Mouse (Mus musculus): Measurements from ENCODE around the gene Lrp6. TPM values are rescaled to one million over a fixed set of nuclear protein-coding genes. Genes with fewer than 3 reads are reported as not detected.

Lrp6 gene
- total and polyA plus RNA-seq, 2 experiments from 2014 or later: 12.3 to 41.3 TPM

DNA sequence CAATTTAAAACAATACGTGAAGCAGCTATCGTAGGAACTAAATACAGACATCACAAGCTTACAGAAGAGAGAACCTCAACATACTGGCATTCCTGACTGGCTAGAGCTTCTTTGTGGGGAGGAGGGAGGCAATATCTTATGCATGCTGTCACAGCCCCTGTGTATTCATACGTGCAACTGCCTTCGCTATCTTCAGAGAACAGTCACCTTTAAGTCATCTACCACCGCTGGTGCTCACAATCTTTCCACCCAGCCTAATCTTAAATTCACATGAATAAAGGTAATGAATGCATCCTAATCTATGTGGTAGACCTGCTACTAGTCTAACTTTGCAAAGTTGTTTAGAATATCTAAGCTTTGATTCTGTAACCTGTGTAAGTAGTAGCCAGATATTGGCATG, 40.5 kb downstream of the Lrp6 start:
- no peak overlapping the region for H3K27ac ChIP-seq (ENCODE audit: low read depth, low read length)
- H3K36me3 ChIP-seq (ENCODE audit: insufficient read depth): no peaks in the 10 kb centered on the region
- no peak overlapping the region for H3K9ac ChIP-seq
- DNase-seq (no peak), ATAC-seq (no peak)
- H3K4me1 ChIP-seq (ENCODE audit: insufficient read depth): no peaks in the 10 kb centered on the region
- H3K27me3 ChIP-seq (ENCODE audit: insufficient read depth, low read length): no peaks in the 10 kb centered on the region
- no peak overlapping the region for H3K4me2 ChIP-seq (ENCODE audit: low read depth)
- H3K4me3 ChIP-seq (ENCODE audit: low read depth, low read length): no peak overlapping the region
- 87% methylated on average over 5 of the region's 5 CpGs for WGBS
- no peaks in the 10 kb centered on the region for H3K9me3 ChIP-seq (ENCODE audit: low read length)
- no peak for TF ChIP-seq CTCF (IDR thresholded peaks at IDR 0.05; ENCODE audit: low read depth)

DNA sequence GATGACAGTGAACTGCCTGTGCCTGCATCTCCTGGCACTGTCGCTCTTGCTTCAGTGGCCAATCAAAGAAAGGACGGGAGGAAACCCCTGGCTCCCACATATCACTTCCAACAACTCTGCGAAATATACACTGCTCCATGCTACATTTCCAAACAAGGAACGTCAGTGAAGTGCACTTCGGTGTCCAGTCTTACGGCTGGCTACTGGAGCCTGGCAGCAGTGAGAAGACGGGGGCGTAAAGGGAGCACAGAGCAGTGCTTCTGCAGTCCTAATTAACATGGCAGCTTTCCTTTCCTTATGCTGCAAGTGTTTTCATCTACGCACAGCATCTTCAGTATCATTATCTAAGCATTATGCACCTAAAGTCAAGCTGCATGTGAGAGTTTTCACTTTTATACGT, 45.4 kb downstream of the Lrp6 start:
- ATAC-seq (peak; percentile 36; the same call in 1 of the 2 replicates), DNase-seq (no peak)
- Histone ChIP-seq H3K36me3 (ENCODE audit: insufficient read depth) (no peaks in the 10 kb centered on the region), H3K9me3 (ENCODE audit: low read length) (no peaks in the 10 kb centered on the region), H3K4me2 (ENCODE audit: low read depth) (no peak overlapping the region), H3K9ac (no peak overlapping the region), H3K4me1 (ENCODE audit: insufficient read depth) (no peaks in the 10 kb centered on the region), H3K4me3 (ENCODE audit: low read depth, low read length) (no peak overlapping the region), H3K27ac (ENCODE audit: low read depth, low read length) (no peak overlapping the region), H3K27me3 (ENCODE audit: insufficient read depth, low read length) (no peaks in the 10 kb centered on the region)
- 55% methylated on average over 10 of the region's 10 CpGs for WGBS
- TF ChIP-seq CTCF (IDR thresholded peaks at IDR 0.05; ENCODE audit: low read depth): no peak

DNA sequence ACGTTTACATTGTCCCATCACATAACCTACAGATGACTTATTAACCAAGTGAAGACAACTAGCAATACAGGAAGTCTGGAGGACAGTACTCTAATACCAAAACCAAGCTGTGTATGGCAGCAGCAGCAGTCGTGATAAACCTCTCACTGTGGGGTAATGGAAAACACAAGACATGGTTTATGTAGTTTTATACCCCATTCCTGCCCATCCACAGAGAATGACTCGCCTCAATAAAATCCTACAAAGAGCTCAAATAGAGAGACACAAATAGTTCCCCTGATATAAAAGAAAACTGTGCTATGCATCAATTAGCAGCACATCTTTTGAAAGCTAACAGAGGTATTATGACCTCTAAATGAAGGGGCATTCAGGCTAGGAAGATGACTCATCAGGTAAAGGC, 45.9 kb downstream of the Lrp6 start:
- ATAC-seq (no peak), DNase-seq (no peak)
- Histone ChIP-seq H3K27me3 (ENCODE audit: insufficient read depth, low read length) (no peaks in the 10 kb centered on the region), H3K9me3 (ENCODE audit: low read length) (no peaks in the 10 kb centered on the region), H3K9ac (no peak overlapping the region), H3K4me2 (ENCODE audit: low read depth) (no peak overlapping the region), H3K36me3 (ENCODE audit: insufficient read depth) (no peaks in the 10 kb centered on the region), H3K4me1 (ENCODE audit: insufficient read depth) (no peaks in the 10 kb centered on the region), H3K4me3 (ENCODE audit: low read depth, low read length) (no peak overlapping the region), H3K27ac (ENCODE audit: low read depth, low read length) (no peak overlapping the region)
- 60% methylated on average over 3 of the region's 3 CpGs for WGBS
- no peak for TF ChIP-seq CTCF (IDR thresholded peaks at IDR 0.05; ENCODE audit: low read depth)

DNA sequence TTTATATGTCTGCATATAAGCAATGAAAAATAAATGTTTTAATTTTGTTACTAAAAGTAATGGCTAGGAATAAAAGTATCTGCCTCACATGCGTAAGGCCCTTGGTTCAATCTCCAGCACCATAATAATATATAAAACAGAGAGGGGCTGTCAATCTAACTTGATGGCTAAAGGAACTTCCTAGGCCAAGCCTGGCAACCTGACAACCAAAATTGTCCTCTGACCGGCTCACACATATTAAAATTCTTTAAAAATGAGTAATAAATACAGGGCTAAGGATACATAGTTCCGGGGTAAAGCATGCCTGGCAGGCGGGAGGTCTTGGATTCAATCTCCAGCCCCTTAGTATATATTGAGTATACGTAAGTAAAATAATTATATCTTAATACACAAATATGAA, 48.3 kb downstream of the Lrp6 start:
- DNase-seq (no peak), ATAC-seq (no peak)
- 95% methylated on average over 5 of the region's 5 CpGs for WGBS
- Histone ChIP-seq H3K4me2 (ENCODE audit: low read depth) (no peak overlapping the region), H3K27ac (ENCODE audit: low read depth, low read length) (no peak overlapping the region), H3K4me3 (ENCODE audit: low read depth, low read length) (no peak overlapping the region), H3K36me3 (ENCODE audit: insufficient read depth) (no peaks in the 10 kb centered on the region), H3K9ac (no peak overlapping the region), H3K4me1 (ENCODE audit: insufficient read depth) (no peaks in the 10 kb centered on the region; the same call in 1 of the 2 replicates), H3K9me3 (ENCODE audit: low read length) (no peaks in the 10 kb centered on the region), H3K27me3 (ENCODE audit: insufficient read depth, low read length) (no peaks in the 10 kb centered on the region)
- TF ChIP-seq CTCF (IDR thresholded peaks at IDR 0.05; ENCODE audit: low read depth): no peak

DNA sequence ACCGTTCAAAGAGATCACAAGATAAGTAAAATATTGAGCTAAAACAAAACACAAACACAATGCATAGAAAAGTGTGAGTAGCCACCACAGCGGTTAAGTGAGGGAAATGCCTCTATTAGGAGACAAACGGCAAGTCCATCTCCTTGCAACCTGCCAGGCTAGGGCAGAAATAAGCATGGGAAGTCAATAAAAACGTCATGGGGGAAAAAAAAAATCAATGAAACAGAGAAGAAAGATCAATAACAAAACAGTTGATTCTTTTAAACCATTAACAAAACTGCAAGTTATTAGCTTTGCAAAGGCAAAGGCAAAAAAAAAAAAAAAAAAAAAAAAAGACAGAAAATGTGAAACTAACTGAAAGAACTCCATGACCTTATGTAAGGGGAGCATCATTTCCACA, 49.6 kb downstream of the Lrp6 start:
- 75% methylated on average over 4 of the region's 4 CpGs for WGBS
- Histone ChIP-seq H3K27me3 (ENCODE audit: insufficient read depth, low read length) (no peaks in the 10 kb centered on the region), H3K4me2 (ENCODE audit: low read depth) (no peak overlapping the region), H3K9me3 (ENCODE audit: low read length) (no peaks in the 10 kb centered on the region), H3K27ac (ENCODE audit: low read depth, low read length) (no peak overlapping the region), H3K4me1 (ENCODE audit: insufficient read depth) (peaks cover 2% of the 10 kb centered on the region; the same call in 1 of the 2 replicates), H3K36me3 (ENCODE audit: insufficient read depth) (no peaks in the 10 kb centered on the region), H3K9ac (no peak overlapping the region), H3K4me3 (ENCODE audit: low read depth, low read length) (no peak overlapping the region)
- no peak for DNase-seq
- no peak for TF ChIP-seq CTCF (IDR thresholded peaks at IDR 0.05; ENCODE audit: low read depth)
- ATAC-seq: no peak

DNA sequence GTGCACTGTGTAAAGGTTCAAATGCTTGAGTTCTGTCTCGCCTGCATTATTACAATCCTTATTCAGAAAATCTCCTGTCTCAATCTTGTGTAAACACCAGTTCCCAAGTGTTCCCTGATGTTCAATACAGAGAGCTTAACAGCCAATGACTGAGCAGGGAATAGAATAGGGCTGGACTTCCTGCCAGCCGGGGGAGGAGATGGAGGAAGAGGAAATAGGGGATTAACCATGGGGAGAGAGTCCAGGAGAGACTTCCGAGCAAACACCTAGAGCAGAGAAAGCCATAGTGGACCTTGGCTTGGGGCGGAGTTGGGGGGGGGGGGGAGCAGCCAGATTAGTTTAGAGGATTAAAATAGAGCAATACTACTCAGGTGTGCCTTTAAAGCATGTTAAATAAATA, 51.3 kb downstream of the Lrp6 start:
- no peak for ATAC-seq
- H3K4me1 ChIP-seq (ENCODE audit: insufficient read depth): peaks cover 2% of the 10 kb centered on the region; the same call in 1 of the 2 replicates
- no peak overlapping the region for H3K4me2 ChIP-seq (ENCODE audit: low read depth)
- no peak overlapping the region for H3K4me3 ChIP-seq (ENCODE audit: low read depth, low read length)
- H3K27me3 ChIP-seq (ENCODE audit: insufficient read depth, low read length): no peaks in the 10 kb centered on the region
- H3K9me3 ChIP-seq (ENCODE audit: low read length): no peaks in the 10 kb centered on the region
- DNase-seq: no peak
- TF ChIP-seq CTCF (IDR thresholded peaks at IDR 0.05; ENCODE audit: low read depth): no peak
- no peaks in the 10 kb centered on the region for H3K36me3 ChIP-seq (ENCODE audit: insufficient read depth)
- H3K27ac ChIP-seq (ENCODE audit: low read depth, low read length): no peak overlapping the region
- no peak overlapping the region for H3K9ac ChIP-seq
- WGBS: 50% methylated on average over 4 of the region's 4 CpGs

DNA sequence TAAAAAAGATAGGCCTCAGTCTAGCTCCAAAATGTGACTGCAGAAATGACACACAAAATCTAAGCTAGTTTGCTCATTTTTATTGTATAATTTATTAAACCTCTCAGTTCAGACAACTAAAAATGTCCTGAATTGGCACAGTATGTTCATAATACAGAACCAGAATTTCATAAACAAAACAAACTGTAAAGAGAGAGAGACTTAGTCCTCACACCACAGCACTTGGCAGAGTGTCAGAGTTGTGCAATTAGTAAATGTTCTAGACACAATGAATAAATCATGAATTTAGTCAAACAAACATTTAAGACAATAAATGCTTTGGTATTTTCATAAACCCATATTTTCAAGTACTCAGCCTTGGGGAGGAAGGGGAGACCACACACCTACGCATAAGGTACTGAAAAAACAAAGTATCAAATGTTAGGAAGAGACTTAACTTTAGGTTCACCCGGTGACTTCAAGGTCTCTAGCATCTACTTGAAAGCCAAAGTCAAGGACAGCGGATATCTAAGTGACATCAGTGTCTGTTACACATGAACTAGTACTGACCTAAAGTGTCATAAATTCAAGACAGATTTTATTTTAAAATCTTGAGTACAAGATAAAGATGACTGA, 52.8 kb downstream of the Lrp6 start:
- H3K9me3 ChIP-seq (ENCODE audit: low read length): no peaks in the 10 kb centered on the region
- ATAC-seq: no peak
- TF ChIP-seq CTCF (IDR thresholded peaks at IDR 0.05; ENCODE audit: low read depth): no peak
- no peaks in the 10 kb centered on the region for H3K27me3 ChIP-seq (ENCODE audit: insufficient read depth, low read length)
- no peak overlapping the region for H3K9ac ChIP-seq
- WGBS: 84% methylated on average over 3 of the region's 3 CpGs
- no peak overlapping the region for H3K4me3 ChIP-seq (ENCODE audit: low read depth, low read length)
- H3K4me1 ChIP-seq (ENCODE audit: insufficient read depth): peaks cover 2% of the 10 kb centered on the region; the same call in 1 of the 2 replicates
- H3K27ac ChIP-seq (ENCODE audit: low read depth, low read length): no peak overlapping the region
- H3K4me2 ChIP-seq (ENCODE audit: low read depth): no peak overlapping the region
- no peaks in the 10 kb centered on the region for H3K36me3 ChIP-seq (ENCODE audit: insufficient read depth)
- no peak for DNase-seq

Measured in forebrain, postnatal 0 days (tissue).